Comparison of ENCODE assay signal across 22 mouse cellular contexts in the genomic region with DNA sequence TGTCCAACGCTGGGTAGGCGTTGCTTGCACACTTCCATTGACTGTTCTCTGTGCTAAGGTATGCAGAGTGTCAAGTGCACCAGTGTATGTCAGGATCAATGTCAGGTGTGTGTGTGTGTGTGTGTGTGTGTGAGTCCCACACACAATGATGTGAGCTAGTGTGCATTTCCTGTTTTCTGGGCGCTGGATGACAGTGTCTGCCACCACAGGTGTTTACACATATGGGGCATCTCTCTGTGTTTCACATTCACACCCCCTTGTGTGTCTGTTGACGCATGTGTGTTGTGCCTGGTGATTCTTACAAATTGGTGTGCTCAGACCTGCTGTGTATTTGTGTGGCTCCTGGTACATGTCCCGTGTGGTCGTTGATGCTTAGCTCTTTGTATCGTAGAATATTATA. TPM values are rescaled to one million over a fixed set of nuclear protein-coding genes. Genes with fewer than 3 reads are reported as not detected.
DNase-seq lines count a peak whose midpoint lies in the region; ATAC-seq and TF ChIP-seq lines count a peak whose summit lies in the region.
"Had no signal": no experiment of that assay in that cellular context is flagged by ENCODE, and none has a peak within 500 bp of the region (broad histone marks: within the 10 kb centered on the region; RNA-seq: fewer than 3 reads in every experiment).

No protein-coding gene starts in this region.

- no peak for ATAC-seq in liver, embryonic 13.5 days (ENCODE audit: low read depth)
- ATAC-seq: forebrain, embryonic 15.5 days; hindbrain, postnatal 0 days; midbrain, embryonic 15.5 days had no signal

- DNase-seq in spleen, adult 2 months (ENCODE audit: low read depth in 1 of 2, low spot score in 2 of 2) = no peak
- no peak for DNase-seq in spleen, postnatal 14 days (ENCODE audit: low spot score in 2 of 2)
- DNase-seq in liver, embryonic 13.5 days = no peak
- DNase-seq in thymus, adult 2 months = no peak
- DNase-seq in urinary bladder, postnatal 25 days (ENCODE audit: low spot score) = no peak
- DNase-seq in ovary, postnatal 10 days (ENCODE audit: low spot score) = no peak
- no peak for DNase-seq in kidney, postnatal 36 days
- DNase-seq: adrenal gland, adult 2 months; cerebellum, adult 9-10 months; gastrocnemius, postnatal 36 days; kidney, adult 11 months; right cerebral cortex, postnatal 4 days had no signal

- no peaks in the 10 kb centered on the region for H3K36me3 ChIP-seq in spleen, adult 2 months (ENCODE audit: control insufficient read depth, insufficient read depth, low read length)
- peaks cover 14% of the 10 kb centered on the region for H3K36me3 ChIP-seq in liver, embryonic 13.5 days
- H3K36me3 ChIP-seq in thymus, adult 2 months (ENCODE audit: control insufficient read depth, insufficient read depth, low read length) = no peaks in the 10 kb centered on the region
- H3K36me3 ChIP-seq: forebrain, embryonic 15.5 days; hindbrain, embryonic 10.5 days; midbrain, embryonic 15.5 days had no signal

- H3K9ac ChIP-seq in liver, embryonic 13.5 days = peak overlapping the region; percentile 100
- H3K9ac ChIP-seq: forebrain, embryonic 15.5 days; midbrain, embryonic 15.5 days had no signal

- no peak for TF ChIP-seq CTCF in spleen, adult 2 months (IDR thresholded peaks at IDR 0.05; ENCODE audit: extremely low read depth, insufficient read depth, insufficient read length, insufficient replicate concordance)
- no peak for TF ChIP-seq CTCF in thymus, adult 2 months (IDR thresholded peaks at IDR 0.05; ENCODE audit: borderline replicate concordance, control insufficient read depth, extremely low read depth, insufficient read depth, low read length, poor library complexity)

- peak overlapping the region; percentile 98 for H3K4me2 ChIP-seq in liver, embryonic 13.5 days
- H3K4me2 ChIP-seq: forebrain, embryonic 15.5 days; midbrain, embryonic 15.5 days had no signal

- H3K27ac ChIP-seq in spleen, adult 2 months (ENCODE audit: insufficient read depth, low read length) = peak overlapping the region; percentile 93
- peak overlapping the region; percentile 100 for H3K27ac ChIP-seq in liver, embryonic 13.5 days
- peak overlapping the region; percentile 97 for H3K27ac ChIP-seq in thymus, adult 2 months (ENCODE audit: control insufficient read depth, insufficient read depth, low read length)
- H3K27ac ChIP-seq: forebrain, embryonic 15.5 days; hindbrain, postnatal 0 days; midbrain, embryonic 15.5 days had no signal

- peaks cover 27% of the 10 kb centered on the region; the same call in 1 of the 2 replicates for H3K4me1 ChIP-seq in spleen, adult 2 months (ENCODE audit: control insufficient read depth, insufficient read depth, insufficient read length)
- H3K4me1 ChIP-seq in liver, embryonic 13.5 days (replicated peaks) = peaks cover 74% of the 10 kb centered on the region
- H3K4me1 ChIP-seq in thymus, adult 2 months (replicated peaks; ENCODE audit: control insufficient read depth, insufficient read depth, low read length) = peaks cover 48% of the 10 kb centered on the region

- TF ChIP-seq POLR2A in spleen, adult 2 months (IDR thresholded peaks at IDR 0.05; ENCODE audit: low read depth, low read length) = no peak
- no peak for TF ChIP-seq POLR2A in thymus, adult 2 months (IDR thresholded peaks at IDR 0.05; ENCODE audit: control insufficient read depth, extremely low read depth, insufficient read depth, low read length, poor library complexity)

- H3K4me3 ChIP-seq in spleen, adult 2 months (ENCODE audit: extremely low read depth, insufficient read depth, insufficient read length) = no peak overlapping the region
- H3K4me3 ChIP-seq in liver, embryonic 13.5 days (replicated peaks) = peak overlapping the region; percentile 96; the same call in 1 of the 2 replicates
- H3K4me3 ChIP-seq in thymus, adult 2 months (ENCODE audit: control insufficient read depth, insufficient read depth, low read length) = no peak overlapping the region
- H3K4me3 ChIP-seq: forebrain, embryonic 15.5 days; hindbrain, embryonic 10.5 days; midbrain, embryonic 15.5 days had no signal

- no peaks in the 10 kb centered on the region for H3K9me3 ChIP-seq in liver, embryonic 13.5 days (replicated peaks)
- H3K9me3 ChIP-seq: forebrain, embryonic 15.5 days; midbrain, embryonic 15.5 days had no signal

- 72% methylated on average over 7 of the region's 7 CpGs for WGBS in spleen, adult 2 months
- 80% methylated on average over 7 of the region's 7 CpGs for WGBS in liver, embryonic 13.5 days (ENCODE audit: insufficient replicate concordance)
- WGBS in thymus, adult 2 months = 63% methylated on average over 7 of the region's 7 CpGs

- no peaks in the 10 kb centered on the region for H3K27me3 ChIP-seq in spleen, adult 2 months (ENCODE audit: control insufficient read depth, insufficient read depth, low read length)
- no peaks in the 10 kb centered on the region for H3K27me3 ChIP-seq in liver, embryonic 13.5 days
- no peaks in the 10 kb centered on the region for H3K27me3 ChIP-seq in thymus, adult 2 months (ENCODE audit: control insufficient read depth, insufficient read depth, low read length)
- H3K27me3 ChIP-seq: CH12.LX had no signal

RNA-seq across cellular contexts. Expression of a gene that starts 1.1 kb away (rescaled TPM):
- 102 and 133 TPM in 2 replicates for polyA plus RNA-seq in spleen, adult 2 months (2012; rRNA removed)
- polyA plus RNA-seq in liver, embryonic 13.5 days (2015; fragmentation: Nextera tagmentation; extraction: Ambion mirVana) = 126 and 128 TPM in 2 replicates
- 402 and 429 TPM in 2 replicates for polyA plus RNA-seq in thymus, adult 2 months (2012; rRNA removed)

RNA-seq across cellular contexts. Expression of a gene that starts 19.9 kb away (rescaled TPM):
- polyA plus RNA-seq in spleen, adult 2 months (2012; rRNA removed) = not detected in 2 replicates
- polyA plus RNA-seq in liver, embryonic 13.5 days (2015; fragmentation: Nextera tagmentation; extraction: Ambion mirVana) = not detected in 2 replicates
- 0.85 and 1.00 TPM in 2 replicates for polyA plus RNA-seq in thymus, adult 2 months (2012; rRNA removed)
- polyA plus RNA-seq: adrenal gland, adult 2 months; cortical plate, adult 2 months; embryonic facial prominence, embryonic 11.5 days; forebrain, embryonic 15.5 days; heart, embryonic 16.5 days; hindbrain, embryonic 10.5 days; kidney, embryonic 16.5 days; midbrain, embryonic 15.5 days had no signal

RNA-seq across cellular contexts. Expression of a gene that starts 30.5 kb away (rescaled TPM):
- 55.7 and 83.3 TPM in 2 replicates for polyA plus RNA-seq in spleen, adult 2 months (2012; rRNA removed)
- 15.2 and 16.5 TPM in 2 replicates for polyA plus RNA-seq in liver, embryonic 13.5 days (2015; fragmentation: Nextera tagmentation; extraction: Ambion mirVana)
- 166 and 168 TPM in 2 replicates for polyA plus RNA-seq in thymus, adult 2 months (2012; rRNA removed)

RNA-seq across cellular contexts. Expression of a gene that starts 35.2 kb away (rescaled TPM):
- 0.18 and 0.26 TPM in 2 replicates for polyA plus RNA-seq in spleen, adult 2 months (2012; rRNA removed)
- polyA plus RNA-seq in liver, embryonic 13.5 days (2015; fragmentation: Nextera tagmentation; extraction: Ambion mirVana) = not detected in 2 replicates
- 0.12 TPM in 1 of 2 replicates, not detected in the other for polyA plus RNA-seq in thymus, adult 2 months (2012; rRNA removed)
- polyA plus RNA-seq: embryonic facial prominence, embryonic 11.5 days; forebrain, embryonic 15.5 days; lung, embryonic 16.5 days had no signal

RNA-seq across cellular contexts. Expression of a gene that starts 52.5 kb away (rescaled TPM):
- 6.5 and 8.2 TPM in 2 replicates for polyA plus RNA-seq in spleen, adult 2 months (2012; rRNA removed)
- 2.5 and 2.6 TPM in 2 replicates for polyA plus RNA-seq in liver, embryonic 13.5 days (2015; fragmentation: Nextera tagmentation; extraction: Ambion mirVana)
- 6.2 and 6.8 TPM in 2 replicates for polyA plus RNA-seq in thymus, adult 2 months (2012; rRNA removed)
